Mouse (Mus musculus) spleen, postnatal 10 days (tissue): Measurements from ENCODE around the gene Rnpepl1.
"Not testable (repeated sequence)": the region's sequence is repeated elsewhere in the genome, so short reads cannot be mapped to it uniquely, and the experiment has no call there.

ENCODE experiments used
- DNase-seq, 2 experiments: peaks; one replicate each; pipeline ENCODE4 v3.0.0; 2021 to 2022; ENCODE audit warnings: low spot score in 2 of 2

Rnpepl1 gene

DNA sequence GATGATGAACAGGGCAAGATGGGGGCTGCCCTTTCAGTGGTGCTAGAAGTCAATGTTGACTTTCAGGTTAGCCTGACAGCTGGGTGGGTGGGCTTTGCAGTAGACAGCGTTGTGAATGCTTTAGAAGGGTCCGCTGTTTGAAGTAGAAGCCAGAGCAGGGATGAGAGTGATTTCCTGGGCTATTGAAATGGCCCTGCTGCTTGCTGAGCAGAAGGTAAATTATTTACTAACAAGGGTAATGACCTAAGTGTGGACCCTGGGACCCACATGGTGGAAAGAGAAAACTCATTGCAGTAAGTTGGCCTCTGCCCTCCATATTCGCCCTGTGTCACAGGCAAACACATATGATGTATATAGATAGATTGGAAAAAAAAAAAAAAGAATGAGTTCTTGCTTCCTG lies 25.9 kb downstream of the Rnpepl1 start:
- DNase-seq: no peak

DNA sequence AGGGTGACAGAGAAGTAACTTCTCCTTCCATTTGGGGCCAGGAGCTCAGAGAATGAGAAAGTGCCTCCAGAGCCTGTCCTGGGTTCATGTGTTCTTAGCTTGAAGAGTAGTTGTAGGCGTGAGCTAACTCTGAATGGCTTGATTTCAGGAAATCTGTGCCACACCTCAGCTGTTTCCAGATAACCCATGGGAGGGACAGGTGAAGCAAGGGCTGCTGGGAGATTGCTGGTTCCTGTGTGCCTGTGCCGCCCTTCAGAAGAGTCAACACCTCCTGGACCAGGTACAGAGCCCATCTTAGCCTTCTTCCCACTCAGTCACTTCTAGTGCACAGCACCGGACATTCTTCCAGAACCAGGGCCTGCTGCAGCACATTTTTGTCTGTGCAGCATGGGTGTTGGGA lies 27.2 kb downstream of the Rnpepl1 start:
- no peak for DNase-seq

DNA sequence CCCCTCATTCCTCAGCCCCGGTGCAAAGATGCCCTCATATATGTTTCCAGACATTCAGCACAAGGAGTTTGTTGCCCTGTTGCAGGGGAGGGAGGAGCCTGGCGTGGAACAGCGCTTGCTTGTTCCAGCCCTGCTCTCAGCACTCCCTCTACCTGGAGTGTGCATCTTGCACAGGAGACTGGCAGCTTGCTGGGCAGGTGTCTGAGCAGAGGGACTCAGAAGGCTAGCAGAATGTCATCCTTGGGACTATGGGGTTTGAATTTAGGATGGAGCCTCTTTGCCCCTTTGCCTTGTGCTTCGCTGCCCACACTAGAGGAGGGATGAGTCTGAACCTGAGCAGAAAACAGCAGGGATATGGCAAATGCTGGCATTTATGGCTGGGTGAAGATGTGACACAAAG lies 29.2 kb downstream of the Rnpepl1 start:
- no peak for DNase-seq

DNA sequence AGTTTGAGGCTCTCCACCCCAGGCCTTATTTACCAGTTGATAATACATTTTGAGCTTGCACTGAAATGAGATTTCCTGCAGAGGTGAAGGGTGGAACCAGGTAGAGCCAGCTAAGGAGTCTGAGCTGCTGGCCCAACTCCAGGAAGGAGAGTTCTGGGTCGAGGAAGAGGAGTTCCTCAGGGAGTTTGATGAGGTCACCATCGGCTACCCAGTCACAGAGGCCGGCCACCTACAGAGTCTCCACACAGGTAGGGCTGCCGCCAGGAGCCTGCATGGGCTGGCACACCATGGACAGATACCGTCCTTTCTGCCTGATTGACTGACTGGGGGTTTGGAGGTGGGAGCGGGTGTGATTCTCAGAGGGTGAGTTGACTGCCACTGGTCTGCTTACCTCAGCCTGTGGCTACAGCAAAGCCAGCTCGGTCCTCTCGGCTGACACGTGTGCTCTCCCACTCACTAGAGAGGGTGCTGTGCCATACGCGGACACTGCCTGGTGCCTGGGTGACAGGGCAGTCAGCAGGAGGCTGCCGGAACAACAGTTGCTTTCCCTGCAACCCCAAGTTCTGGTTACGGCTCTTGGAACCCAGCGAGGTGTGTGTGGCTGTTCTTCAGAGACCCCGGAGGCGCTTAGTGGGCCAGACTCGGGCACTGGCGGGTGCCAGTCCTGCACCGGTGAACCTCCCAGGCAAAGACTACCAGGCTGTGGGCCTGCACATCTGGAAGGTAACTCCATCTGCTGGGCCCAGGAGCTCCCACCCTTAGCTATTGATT lies 32.8 kb downstream of the Rnpepl1 start:
- peak in 1 of 2 experiments; percentile 9 for DNase-seq

DNA sequence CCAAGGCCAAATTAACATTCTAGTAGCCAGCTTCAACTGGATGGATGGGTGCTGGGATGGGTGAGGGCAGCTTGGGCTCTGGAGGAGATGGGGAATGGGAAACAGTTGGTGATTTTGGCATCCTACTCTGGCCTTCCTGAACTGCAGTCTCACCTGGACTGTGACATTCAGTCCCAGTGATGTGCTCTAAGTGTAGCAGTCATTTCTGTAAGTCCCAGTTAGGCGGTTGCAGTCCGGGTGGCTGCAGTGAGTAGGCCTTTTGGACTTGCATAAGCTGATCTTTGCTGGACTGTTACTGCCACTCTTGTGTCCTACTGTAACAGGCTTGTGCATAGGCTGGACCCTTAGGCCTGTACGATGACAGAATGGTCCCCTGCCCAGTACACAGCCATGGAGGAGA lies 37.4 kb downstream of the Rnpepl1 start:
- peak in 1 of 2 experiments; percentile 5 for DNase-seq

DNA sequence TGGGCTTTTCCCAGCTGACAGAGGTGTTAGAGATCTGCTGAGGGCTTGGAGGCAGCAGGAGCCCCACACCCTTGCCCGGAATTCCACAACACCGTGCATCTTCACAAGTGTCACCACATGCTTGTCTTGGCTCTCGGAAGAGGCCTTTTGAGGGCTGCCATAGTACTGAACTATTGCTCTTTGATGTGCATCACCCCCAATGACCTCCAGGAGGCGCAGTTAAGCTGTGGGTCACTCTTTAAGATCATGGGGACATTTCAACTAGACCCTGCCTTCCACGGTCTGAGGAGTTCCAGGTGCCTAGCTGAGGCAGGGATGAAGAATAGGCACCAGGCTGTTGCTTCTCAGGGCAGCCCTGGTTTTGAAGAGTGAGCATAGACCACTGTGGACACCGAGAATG lies 38.8 kb downstream of the Rnpepl1 start:
- DNase-seq: peak in 1 of 2 experiments; percentile 55

DNA sequence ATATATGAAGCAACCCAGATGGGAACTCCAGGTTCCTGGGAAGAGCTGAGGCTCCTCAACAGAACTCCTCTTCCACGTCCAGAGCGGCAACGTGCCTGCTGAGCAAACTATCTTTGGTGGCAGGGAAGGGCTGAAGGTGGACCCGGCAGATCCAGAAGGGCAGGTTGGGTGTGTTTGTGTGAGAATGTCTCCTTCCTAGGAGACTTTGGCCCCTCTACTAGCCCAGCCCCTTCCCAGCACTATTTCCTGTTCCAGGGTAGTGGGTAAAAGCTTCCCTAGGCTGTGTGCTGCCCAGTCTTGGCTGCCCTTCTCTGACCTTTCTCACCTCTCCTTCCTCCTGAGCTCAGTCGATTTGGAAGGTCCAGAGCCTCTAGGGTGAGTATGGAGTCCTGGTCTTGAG lies 40.0 kb downstream of the Rnpepl1 start, which contains the start of gene Gpr35:
TSS of gene Gpr35 (plus strand) at position 259 of the 400 bp plus-strand sequence.
- peak in 1 of 2 experiments; percentile 8 for DNase-seq

DNA sequence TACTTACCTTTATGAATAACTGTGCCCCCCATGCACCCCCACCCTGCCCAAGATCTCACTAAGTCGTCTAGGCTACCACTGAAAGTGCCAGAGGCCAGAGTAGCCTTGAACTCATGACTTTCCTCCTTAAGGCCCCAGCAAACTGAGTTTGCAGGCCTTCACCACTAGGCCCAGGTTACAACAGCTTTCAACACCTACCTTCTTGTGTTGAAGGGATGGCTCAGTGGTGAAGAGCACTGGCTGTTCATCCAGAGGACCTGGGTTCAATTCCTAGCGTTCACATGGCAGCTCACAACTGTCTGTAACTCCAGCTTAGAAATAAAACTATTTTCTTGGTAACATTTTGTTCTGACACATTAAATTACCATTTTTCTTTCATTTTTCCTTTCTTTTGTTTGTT lies 43.1 kb downstream of the Rnpepl1 start:
- DNase-seq: peak in 1 of 2 experiments; percentile 4

DNA sequence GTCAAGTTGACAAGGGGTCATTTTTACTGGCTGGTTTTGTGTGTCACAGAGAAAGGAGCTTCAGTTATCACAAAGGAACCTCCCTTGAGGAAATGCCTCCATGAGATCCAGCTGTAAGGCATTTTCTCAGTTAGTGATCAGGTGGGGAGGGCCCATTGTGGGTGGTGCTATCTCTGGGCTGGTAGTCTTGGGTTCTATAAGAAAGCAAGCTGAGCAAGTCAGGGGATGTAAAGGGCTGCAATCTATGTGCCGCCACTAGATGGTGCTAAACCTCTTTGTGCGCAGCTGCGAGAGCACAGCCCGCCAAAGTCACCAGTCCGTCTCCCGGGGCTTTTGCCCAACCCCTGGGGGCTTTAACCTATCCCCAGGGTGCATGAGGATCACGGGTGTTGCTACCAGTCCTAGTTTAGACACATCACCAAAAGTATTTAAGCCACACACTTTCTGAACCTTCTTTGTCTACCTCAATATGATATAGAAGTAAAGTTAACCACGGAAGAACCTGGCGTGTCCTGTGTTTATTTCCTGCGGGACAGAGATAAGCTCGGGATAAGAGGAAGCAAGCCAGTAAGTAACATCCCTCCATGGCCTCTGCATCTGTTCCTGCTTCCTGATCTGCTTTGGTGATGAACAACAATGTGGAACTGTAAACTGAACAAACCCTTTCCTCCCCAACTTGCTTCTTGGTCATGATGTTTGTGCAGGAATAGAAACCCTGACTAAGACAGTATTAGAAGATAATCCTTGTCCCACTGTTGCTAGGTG lies 46.2 kb downstream of the Rnpepl1 start:
- peak; percentile 63 to 74 for DNase-seq

DNA sequence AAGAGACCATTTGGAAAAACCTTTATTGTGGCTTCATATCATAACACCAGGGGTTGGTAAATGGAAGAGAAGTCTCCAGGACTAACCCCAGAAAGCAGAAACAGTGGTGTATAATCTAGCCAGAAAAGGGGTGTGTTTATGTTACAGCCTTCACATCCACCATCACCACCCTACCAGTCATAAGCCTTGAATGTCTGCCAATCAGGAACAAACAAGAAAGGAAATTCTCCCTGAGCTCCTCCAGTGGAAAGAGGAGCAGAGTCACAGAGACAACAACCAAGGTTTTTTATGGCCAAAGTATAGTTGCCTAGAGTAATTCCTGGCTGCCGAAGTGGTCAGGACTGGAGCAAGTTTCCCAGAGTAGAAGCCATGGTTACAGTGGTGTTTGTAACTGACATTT lies 48.4 kb downstream of the Rnpepl1 start:
- DNase-seq: no peak

DNA sequence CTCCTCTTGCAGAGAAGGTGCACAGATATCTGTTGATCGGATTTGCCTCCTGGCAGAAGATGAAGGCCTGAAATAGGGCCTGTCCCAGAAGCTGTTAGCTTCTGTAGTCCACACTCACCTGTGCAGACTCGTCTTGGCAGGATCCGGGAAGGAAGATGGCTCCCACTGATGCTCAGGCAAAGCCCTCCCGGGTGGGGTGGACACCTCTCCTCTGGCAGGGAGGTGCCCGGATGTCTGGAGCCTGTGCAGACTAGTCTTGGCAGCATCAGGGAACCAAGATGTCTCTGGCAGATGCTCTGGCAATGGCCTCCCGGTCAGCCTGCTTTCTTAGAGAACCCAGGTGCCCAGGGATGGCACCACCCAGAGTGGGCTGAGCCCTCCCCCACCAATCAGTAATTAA lies 60.2 kb downstream of the Rnpepl1 start:
- not testable (repeated sequence) for DNase-seq

DNA sequence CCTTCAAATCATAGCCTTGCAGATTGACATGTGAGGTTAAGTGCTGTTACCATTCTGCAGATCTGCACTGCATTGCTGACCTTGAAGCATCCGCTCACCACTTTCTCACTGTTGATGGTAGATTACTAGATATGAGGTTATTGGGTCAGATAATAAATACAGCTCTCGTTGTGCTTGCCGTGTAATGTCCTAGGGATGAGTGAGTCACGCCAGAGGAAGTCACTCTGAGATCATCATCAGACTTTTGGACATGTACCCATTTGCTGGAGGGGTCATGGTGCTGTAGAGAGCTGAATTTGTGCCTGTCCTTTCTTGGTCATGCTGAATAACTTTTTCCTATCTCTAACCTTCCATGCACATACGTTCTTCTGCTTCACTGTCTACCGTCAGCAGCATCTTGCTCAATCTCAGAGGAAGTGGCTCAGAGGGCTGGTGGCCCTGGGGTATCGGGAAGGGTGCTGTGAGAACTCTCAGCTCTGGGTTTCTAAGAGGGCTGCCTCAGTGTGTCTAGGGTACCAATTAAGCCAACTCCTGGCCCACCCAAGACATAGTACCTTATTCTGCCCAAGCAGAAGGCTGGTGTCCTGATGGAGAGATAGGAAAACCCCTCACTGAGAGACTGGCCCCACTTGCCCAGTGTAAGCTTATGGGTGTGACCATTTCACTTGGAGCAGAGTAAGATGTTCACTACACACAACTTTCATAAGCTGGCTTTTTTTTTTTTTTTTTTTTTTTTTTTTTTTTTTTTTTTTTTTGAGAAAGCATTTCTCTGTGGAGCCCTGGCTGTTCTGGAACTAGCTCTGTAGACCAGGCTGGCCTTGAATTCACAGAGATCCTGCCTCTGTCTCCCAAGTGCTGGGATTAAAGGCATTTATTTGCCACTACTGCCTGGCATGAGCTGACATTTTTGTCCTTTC lies 61.6 kb downstream of the Rnpepl1 start:
- no peak for DNase-seq

DNA sequence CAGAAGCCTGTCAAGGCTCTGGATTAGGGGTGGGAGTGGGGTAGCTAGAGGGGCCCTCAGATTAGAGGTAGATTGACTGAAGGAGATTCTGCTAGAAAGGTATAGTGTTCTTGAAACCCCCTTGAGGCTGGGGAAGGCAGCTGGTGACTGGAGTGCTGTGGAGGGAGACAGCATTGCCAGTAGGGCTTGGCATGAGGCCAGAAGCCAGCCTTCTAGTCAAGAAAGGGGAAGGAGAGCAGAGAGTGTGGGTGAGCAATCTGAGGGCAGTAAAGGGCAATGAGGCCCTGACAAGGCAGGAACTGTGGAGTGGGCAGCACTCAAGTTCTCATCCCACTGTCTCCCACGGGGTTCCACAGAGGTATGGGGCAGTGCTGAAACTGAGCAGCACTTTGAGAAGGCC lies 62.3 kb downstream of the Rnpepl1 start:
- peak in 1 of 2 experiments; percentile 67 for DNase-seq
